Mouse (Mus musculus): ENCODE measurements around the gene Lin28b.
"Not testable (repeated sequence)": the region's sequence is repeated elsewhere in the genome, so short reads cannot be mapped to it uniquely, and the experiment has no call there.

Lin28b gene

DNA sequence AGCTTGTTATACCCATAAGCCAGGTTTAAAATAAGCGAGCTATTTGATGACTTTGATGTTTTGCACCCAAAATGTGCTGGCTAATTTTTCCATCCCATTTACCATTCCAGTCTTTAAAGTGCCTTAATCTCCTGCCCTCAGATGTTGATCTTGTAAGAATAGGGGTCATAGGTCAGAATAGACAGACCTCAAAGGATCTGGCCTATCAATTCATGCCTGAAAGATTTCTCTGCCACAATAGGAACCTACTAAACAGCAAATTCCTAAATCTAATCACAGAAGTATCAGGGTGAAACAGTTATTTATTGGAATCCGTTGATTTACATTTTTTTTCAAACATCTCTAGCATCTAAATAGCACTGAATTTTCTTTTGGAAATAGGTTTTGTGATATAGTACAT lies 74.5 kb downstream of the Lin28b start:
- DNase-seq (ENCODE audit: low read depth) = no peak

DNA sequence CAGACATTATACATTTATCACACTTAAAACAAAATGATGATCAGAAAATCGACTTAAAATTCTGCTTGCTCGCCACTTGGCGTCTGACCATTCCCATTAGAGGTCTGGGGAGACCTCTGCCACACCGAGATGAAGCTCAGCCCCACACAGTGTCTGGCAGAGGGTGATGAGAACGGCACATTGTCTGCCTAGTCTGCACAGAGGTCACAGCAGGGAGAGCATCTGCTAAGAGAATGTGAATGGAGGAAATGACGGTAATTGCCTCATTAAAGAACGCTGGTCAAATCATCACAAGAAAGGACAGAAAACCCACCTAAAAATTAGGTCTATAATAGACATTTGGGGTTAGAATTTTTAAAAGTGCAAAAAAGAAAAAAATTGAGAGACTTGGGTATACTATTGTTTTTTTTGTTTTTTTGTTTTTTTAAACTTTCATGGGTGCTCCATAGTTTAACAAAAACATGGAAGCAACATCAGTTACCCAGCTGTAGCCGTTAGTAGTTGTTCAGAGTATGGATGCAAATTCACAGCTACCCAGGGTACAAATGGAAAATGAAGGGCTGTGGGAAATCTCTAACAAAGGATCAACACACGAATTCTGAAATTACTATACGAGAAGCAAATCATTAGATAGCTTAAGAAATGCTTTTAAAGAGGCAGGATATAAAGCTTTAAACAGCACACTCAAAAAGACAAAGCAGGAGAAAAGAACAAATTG lies 75.4 kb downstream of the Lin28b start:
- DNase-seq (ENCODE audit: low read depth) = no peak

DNA sequence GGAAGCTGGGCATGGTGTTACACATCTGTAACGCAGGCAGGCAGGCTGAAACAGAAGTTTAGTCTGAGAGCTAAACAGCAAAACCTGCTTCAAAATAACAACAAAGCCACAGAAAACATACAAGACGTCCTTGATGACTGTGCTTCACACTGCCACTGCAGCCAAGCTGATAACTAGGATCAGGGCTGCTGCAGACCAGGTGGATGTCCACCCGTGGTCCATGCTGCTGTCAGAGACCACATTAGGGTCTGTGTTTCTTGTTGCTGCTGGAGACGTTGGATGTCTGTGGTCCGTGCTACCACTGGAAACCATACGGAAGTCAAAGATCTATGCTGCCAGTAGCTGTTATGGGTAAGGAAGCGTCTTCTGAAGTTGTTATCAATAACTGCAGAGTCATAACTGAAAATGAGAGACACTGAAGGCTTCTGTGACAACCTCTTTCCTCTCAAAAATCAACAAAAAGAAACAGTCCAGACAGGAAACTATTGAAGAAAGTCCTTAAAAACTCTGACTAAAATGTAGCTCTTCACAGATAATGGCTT lies 86.4 kb downstream of the Lin28b start:
- no peak for DNase-seq (ENCODE audit: low read depth)

DNA sequence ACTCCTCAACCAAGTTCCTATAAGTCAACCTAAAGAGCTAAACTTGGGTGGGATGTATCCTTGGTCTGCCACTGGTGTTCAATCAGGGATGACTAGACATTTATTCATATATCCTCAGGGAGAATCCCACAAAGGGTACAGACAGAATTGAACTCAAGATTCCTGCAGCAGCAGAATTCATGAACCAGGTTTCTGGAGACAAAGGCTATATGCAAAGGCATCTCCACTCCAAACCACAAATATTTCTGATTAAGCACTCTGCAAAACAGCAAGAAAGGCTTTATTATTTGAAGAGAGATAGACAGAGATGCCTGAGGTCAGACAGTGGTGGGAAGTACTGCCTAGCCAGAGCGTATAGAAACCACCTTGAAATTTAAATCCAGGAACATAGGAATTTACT lies 88.0 kb downstream of the Lin28b start:
- DNase-seq (ENCODE audit: low read depth) = no peak

DNA sequence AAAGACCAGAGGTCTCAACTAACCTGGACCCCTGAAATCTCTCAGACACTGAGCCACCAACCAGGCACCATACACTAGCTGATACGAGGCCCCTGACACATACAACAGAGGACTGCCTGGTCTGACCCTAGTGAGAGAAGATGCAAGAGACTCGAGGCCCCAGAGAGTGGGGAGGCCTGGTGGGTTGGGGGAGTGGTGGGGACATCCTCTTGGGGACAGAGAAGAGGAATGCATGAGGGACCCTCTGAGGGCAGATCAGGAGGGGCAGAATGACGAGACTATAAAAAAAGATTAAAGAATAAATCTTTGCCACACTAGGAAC lies 103.6 kb downstream of the Lin28b start:
- no peak for DNase-seq (ENCODE audit: low read depth)

DNA sequence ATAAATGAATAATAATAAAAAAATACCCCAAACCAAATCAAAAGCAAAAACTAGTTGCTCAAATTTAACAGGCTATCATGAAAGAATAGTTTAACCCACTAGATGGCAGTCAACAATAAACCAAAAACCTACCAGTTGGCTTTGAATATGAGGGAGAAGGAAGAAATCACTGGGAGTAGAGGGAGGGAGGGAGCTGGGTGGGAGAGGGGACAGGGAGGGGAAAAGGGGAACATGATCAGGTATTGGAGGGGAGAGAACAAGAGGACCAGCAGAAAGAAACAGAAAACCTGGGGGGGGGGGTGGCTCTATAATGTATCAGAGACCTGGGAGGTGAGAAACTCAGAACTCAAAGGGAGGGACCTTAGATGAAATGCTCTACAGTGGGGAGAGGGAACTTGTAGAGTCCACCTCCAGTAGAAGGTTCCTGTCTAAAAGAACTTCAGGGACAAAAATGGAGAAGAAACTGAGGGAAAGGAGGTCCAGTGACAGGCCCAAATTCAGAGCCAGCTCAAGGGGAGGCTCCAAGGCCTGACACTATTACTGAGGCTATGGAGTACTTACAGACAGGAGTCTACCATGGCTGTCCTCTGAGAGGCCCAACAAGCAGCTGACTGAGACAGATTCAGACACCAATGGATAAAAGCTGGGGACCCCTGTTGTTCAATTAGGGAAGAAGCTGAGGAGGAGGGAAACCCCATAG lies 104.1 kb downstream of the Lin28b start:
- DNase-seq (ENCODE audit: low read depth) = peak; percentile 64

DNA sequence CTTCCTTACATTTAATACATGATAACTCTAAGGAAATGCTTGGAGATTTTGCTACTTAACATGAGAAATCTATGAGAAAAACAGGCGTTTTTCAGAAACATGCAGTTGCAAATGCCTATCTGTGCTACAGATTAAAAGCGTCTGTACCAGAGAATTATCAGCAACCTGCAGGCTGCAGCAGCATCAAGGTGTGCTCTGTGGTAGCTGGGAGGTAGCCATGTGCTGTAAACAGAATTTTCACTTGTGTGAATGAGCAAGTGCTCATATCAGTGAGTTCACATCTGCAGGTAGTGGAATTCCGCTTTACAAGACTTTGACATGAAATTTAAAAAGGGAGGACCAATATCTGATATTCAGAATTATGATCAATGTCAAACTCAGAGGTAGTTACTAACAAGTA lies 107.9 kb downstream of the Lin28b start:
- no peak for DNase-seq (ENCODE audit: low read depth)

DNA sequence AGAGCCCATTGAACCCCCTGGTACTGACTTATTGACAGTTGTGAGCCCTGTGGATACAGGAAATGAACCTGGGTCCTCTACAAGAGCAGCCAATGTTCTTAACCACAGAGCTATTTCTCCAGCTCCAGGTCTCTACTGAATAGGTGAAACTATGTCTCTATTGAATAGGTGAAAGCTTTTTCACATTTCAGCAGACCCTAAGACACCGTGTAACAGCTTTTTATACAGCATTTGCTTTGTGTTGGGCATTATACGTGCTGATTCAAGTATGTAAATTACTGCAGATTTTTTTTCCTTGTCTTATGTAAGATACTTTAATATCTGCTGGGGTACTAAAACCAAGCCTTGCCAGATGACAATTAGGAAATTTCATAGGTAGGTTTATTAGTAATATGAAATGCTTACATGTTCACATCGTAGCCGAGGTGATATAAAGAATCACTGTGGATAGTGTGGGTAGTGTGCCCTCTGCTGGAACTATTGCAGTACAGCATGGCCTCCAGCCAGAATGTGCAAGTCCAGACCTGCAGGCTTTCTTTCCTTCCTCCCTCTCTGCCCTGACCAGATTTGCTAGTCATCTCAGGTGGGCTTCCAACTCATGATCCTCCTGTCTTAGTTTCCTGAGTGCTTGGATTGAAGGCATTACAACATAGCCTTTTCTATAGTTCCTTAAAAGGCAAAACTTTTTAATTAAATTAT lies 113.1 kb downstream of the Lin28b start:
- peak; percentile 82 for DNase-seq (ENCODE audit: low read depth)

DNA sequence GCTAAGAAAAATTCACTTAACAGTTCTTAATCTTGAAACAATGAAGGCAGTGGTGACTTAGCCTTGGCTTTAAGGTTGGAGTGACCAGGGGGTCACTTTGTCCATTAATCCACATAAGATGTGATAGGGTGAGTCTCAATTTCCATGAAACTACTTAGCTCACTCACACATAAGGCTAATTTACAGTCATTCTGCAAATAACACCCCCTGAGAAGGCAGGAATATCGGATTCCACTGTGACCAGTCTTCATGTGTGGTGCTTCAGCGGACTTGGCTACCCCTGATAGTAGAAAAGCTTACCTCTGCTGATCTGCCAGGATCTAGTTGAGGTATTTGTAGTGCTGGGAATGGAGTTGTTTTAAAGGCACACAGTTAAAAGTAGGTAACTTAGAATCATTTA lies 115.7 kb downstream of the Lin28b start:
- DNase-seq (ENCODE audit: low read depth) = no peak

DNA sequence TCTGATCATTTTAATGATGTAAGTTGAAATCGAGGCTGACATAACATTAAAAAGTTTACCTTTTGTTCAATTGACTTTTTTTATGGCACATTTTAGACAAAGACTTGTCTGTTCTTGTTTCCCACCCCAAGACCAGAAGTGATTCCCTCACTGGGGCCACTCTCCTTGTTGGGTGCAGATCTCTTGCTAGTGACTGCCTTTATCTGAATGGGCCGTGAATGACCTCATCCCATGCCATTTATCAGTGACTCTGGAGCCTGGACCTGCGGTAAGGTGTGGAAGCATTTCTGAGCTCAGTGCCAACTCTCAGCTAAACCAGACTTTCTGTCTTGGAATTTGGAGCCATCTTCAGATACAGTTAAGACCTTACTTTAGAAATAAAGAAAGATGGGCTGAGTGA lies 116.6 kb downstream of the Lin28b start:
- no peak for DNase-seq (ENCODE audit: low read depth)

DNA sequence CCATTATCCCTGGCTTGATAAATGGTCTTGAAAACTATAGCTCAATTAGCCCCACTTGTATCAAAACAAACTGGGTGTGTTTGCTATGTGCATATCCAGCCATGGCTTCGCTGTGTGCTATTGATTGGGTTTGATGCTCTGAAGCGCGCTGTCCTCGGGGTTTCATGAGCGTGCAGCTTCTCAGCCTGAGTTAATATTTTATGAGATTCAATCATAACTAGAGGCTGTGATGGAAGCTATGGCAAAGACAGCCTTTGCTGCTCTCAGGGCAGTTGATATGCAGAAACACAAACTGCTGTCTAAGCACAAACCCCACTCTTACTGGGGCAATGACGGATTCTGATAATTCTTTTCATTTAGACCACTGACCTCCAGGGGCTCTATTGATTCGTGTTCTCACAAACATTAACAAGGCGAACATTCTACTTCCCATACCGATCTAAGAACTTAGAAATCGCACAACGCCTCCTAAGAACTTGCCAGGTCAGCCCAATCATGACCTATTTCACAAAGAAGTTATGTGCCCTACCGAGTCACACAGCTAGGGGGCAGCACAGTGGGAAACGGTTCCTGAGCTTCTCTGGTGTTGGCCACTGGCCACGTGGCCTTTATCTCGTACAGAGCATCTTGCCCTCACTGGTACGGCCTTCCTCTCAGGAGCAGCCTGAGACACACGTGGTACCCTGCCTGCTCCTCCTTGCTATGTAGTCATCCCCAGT lies 119.0 kb downstream of the Lin28b start:
- peak; percentile 15 for DNase-seq (ENCODE audit: low read depth)

DNA sequence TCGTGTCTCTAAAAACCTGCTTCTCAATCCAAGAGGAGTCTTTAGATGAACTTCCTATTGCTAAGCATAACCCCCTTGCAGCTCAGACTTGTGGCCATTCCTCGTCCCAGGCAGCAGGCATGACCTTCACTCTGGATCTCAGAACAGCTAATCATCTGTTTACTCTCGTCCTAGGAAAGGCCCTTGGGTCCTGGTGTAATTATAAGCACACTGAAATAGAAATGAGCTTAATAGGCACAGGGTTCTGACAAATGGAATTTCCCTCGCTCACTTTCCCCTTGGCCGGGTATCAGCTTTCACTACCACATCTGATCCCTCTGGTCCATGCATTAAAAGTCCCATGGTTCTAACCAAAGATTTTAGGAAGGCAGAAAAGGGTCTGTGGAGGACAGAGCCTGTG lies 122.8 kb downstream of the Lin28b start:
- no peak for DNase-seq (ENCODE audit: low read depth)

DNA sequence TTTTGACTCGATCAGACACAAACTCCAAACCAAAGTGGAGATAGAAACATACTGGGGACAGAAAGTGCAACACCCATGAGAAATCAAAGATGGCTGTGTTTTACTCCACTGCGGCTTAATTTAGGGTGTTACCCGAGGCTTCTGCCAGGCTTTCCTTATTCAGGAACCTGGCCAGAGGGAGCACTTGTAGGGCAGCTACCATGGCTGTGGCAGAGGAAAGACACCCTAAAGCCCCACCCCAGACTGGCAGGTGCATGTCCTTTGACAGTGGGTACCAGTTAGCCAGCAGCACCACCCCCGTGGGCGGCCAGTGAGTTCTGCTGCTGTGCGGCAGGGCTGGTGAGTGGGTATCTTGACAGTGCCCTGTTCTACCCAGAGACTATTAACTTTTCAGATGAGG lies 130.1 kb downstream of the Lin28b start:
- no peak for DNase-seq (ENCODE audit: low read depth)

DNA sequence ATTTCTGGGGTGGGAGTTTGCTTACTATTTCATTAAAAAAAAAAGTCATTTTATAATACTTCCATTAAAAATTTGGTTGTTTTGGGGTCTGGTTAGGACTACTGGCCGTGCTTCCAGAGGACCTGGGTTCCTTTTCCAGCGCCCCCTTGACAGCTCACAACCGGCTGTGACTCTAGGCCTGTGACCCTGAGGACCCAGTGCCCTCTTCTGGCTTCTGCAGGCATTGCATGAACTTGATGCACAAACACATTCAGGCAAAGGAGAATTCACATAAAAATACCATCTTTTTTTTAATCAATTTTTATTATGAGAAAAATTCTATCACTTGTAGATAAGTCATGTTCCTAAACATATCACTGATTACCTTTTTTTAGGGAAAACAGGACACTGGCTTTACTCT lies 138.1 kb downstream of the Lin28b start:
- DNase-seq (ENCODE audit: low read depth) = not testable (repeated sequence)

DNA sequence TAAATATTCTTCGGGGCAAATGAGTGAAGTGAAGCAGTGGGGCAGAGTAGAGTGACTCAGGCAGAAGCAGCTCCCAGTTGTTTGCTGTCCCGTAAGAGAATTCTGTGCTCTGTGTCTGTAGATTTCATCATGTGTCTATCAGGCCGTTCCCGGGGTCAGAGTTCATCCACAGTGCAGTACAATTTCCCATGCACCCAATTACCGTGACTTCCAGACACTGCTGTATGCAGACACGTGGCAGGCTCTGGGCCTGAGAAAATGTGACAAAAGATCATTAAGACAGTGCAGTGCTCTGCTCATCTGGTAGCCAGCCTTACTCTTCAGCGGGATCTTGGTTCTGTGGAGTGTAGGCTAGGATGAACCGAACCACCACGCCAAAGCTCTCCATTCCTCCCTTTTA lies 141.0 kb downstream of the Lin28b start:
- DNase-seq (ENCODE audit: low read depth) = no peak

DNA sequence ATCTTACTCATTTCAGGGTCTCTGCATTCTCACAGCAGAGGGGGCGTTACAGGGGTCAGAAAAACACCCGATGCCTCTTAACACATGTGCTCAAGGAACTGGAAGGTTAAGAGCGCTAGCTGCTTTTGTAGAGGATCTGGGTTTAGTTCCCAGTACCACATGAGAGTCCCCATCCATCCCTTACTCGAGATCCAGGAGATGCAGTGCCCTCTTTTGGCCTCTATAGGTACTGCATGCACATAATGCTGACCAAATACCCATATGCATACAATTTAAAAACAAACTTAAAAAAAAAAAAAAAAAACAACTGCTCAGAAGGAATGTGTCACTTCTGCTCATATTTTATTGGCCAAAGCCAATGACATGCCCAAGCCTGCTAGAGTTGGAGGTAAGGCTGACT lies 141.8 kb downstream of the Lin28b start:
- peak; percentile 7 for DNase-seq (ENCODE audit: low read depth)

DNA sequence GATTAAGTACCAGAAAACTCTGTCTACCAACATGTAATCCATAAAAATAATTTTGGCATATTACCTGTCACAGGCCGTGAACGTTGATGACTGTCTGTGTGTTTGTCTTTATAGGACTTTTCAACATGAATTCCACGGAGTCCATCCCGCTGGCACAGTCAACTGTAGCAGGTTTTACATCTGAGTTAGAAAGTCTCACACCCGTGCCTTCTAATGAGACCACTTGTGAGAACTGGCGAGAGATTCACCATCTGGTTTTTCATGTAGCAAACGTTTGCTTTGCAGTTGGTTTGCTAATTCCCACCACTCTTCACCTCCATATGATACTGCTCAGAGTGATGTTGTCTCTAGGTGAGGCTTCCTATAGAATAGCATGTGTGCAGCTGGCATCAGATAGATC lies 147.1 kb downstream of the Lin28b start:
- DNase-seq (ENCODE audit: low read depth) = no peak

DNA sequence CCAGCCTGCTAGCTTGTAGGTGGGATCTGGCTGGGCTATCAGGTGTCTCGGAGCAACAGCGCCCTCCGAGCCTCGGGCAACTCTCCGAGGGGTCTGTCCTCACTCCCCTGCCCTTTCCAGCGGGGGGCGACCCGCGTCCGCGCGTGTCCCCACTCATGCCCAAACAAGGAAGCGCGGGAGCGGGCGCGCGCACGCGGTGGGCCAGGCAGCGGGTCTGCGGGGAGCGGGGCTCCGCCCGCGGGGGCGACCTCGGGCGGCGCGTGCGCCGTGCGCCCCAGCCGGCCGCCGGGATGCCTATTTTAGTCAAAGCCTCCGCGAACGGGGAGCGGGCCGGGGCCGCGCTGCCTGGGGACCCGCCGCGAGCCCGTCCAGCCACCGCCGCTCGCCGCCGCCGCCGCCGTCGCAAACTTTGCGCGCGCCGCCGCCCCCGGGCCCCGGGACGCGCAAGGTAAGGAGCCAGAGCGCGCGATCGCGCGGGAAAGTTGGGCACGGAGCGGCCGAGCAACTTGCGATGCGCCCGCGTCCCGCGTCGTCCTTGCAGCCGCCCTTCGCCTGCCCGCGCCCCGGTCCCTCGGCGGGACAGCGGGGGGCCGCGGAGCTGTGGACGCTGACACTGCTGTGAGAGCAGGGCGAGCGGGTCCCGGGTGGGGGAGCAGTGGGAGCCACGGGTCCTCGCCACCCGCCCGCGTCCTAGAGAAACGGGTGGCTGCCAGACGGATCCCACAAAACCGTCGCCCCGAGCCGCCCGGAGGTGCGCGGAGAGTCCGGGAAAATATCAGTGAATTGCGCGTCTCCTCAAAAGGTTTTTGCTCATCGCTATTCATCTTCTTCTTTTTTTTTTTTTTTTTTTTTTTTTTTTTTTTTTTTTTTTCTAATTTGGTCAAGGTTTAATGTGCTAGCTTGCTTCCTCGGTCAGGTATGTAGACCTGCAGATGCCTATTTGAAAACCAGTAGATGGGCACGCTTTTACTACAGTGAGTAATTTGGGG lies 150.5 kb downstream of the Lin28b start, which contains the start of gene Bves:
Gene Bves, plus strand, starts transcription at position 339 of the 989 bp plus-strand sequence.
- DNase-seq (ENCODE audit: low read depth) = no peak

DNA sequence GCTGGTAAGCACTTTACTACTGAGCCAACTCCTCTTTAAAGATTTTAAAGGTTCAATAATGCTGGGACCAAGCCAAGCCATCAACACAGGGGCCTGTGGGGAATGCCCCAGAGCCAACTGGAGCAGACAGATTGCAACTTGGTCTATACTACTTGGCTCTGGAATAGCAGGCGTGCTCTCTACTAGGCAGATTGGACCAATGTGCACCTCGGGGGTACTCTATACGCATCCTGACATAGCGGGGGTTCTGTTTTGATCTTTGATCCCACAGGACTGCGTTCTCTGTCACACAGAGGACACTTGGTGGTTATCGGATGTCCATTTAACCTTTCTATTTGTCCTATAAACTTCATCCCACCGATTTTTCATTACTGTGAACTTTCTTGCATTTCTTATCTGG lies 151.3 kb downstream of the Lin28b start:
- DNase-seq (ENCODE audit: low read depth) = no peak

DNA sequence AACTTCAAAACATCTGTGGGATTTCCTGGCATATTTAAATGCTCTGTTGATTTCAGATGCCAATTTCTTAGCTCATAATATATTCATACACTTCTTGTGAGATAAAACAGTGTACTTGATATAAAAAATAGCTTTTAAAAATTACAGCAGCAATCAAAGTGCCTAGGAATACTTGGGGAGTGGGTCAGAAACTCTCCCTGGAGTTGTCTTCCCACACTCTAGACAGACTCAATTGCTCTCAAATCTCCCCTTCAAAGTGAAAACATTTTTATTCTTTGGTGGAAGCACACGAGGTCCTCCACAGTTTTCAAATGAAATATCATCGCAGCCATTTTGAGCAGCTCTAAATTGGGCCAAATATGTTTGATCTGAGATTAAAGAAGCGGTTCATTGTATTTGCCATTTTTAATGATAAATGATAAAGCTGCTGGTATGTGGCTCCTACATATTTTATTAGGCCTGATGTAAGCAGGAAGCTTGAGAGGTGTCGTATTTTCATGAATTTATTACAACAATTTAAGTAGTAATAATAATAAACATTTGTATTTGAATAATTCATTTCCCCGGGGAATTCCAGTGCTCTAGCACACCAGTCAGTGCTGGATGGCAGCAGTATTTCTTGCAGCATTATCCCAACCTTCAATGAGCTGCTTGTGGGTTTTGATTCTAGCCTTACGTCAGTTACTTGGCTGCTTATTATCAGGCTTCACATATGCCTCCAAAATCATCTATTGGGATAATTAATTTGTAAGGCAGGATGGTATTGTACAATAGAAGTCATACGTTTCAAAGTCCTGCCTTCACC lies 157.8 kb downstream of the Lin28b start:
- no peak for DNase-seq (ENCODE audit: low read depth)
